Mouse (Mus musculus) bone marrow, adult 2 months (tissue): ENCODE results near the gene Cd200r2.

ENCODE experiments used
- CTCF ChIP-seq: fragments of 200-500 bp; IDR thresholded peaks from 2 replicates; pipeline ENCODE4 v1.5.1; 2011; ENCODE audit warnings: low read length, control low read depth; ENCODE audit not compliant: control insufficient read depth, insufficient read depth
- POLR2A ChIP-seq: fragments of 200-500 bp; IDR thresholded peaks from 2 replicates; pipeline ENCODE4 v1.6.1; 2011; ENCODE audit warnings: low read depth, mild to moderate bottlenecking, control low read depth, low read length, borderline replicate concordance; ENCODE audit not compliant: control insufficient read depth

DNA sequence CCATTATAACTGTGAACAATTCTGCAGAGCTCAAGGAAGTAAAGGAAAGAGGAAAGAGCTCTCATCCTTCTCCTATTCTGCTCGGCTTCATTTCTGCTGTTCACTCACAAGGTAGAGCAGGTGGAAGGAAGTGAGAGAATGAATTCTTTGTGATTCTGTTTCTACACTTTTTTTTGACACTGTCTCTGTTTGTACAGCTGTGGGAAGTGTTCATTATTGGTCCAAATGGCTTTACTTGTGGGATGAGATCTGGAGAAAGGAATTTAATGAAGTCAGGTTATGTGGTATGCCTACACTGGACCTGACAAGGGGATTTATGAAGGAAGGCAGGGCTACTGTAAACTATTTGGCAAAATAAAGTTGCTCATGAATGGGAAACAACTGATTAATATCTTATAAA, 23.9 kb downstream of the Cd200r2 start:
- TF ChIP-seq CTCF, result no peak
- no peak for TF ChIP-seq POLR2A
